Mouse (Mus musculus) frontal cortex, postnatal 10 days (tissue): ENCODE measurements at regions not wholly inside any gene's neighbourhood (a gene's known extent, or its start where the extent isn't known, plus 50 kb on each side); places are given as distances from the start of the nearest gene placed in this dataset.

Source experiments
- DNase-seq, 2 experiments: peaks; one replicate each; pipeline ENCODE4 v3.0.0; 2022; ENCODE audit warnings: low spot score in 2 of 2, mixed read lengths in 1 of 2

DNA sequence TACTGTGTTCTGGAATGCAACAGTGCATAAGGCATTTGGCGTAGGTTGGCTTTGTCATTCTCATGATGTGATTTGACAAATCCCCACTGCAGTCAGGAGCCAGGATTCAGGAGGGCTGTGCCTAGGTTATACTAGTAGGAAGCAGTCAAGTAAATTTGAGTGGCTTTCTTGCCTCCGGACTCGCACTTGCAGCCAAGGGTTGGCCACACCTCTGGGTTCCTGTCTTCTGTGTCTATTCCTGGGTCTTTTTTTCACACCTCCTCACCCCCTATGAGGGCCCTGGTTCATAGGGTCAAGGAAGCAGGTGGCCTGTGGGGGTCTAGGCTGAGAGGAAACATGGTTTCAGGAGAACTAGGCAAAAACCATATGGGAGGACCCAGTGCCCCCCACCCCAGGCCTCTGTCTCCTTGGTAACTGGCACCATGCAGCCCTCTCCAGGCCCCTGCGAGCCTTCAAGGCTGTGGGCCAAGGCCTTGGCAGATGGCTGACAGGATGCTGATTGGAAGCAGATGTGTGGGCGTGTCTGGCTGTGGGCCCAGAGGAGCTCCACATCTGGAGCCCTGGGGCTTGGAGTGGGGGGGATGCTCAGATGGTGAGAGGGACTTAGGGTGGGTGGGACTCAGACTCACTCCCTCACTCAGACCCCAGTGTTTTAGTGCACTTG is 195.7 kb downstream of the Rgs3 start:
- peak; percentile 33 to 38 for DNase-seq

DNA sequence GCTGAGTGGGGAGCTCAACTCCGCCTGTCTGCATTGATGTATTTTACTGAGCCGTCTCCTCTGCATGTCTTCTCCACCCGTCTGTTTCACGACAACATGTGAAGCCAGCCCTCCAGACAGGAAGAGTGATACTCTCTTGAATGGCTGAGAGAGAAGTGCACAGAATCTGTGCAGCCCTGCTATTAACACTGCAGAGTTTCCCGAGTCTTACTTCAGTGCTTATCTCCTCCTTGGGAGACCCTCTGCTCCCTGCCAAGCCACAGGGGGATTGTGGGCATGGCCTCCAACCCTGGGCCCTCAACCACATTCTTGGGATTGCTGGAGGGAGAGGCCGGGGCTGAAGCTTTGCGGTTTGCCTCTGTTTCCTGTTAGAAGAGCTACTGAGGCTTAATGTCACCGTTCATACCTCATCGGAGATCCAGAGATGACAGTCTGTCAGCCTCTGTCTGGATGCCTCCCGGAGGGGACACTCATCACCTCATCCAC is 197.1 kb downstream of the Rgs3 start:
- DNase-seq: no peak

DNA sequence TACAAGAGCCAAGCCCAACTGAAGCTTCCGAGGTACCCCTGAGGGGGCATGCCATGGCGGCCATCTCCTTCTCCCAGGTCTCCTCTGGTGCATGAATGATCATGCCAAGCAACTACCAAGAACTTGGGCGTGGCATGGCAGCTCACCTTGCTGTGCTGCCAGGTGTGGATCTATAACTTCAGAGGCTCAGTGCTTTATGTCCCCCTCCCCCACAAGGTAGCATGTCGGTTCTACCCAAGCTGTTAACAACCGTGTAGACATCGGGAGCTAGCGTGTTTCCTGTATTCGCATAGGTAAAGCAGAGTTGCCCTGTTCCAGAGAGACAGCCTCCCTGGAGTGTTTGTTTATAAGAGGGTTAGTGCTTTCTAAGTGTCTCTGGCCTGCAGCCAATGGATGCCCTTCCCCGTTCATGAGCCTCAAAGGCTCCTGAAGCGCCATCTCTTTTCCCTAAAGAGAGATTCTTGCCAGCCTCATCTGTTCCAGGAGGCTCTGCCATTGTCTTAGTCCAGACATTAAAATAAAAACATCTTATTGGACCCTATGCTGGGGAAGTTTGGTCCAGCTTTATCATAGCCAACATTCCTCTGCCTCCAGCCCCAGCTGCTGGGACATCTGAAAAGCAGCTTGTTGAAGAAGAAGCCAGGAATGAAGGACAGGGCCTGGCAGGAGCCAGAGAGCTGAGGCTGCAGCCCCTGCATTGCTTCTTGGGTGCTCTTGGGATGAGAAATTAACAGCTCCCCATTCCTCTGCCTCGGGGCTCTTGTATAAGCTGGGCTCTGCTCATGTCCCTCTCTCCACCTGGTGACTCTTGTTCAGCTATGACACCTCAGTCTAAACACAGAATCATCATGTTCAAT is 201.3 kb downstream of the Rgs3 start:
- no peak for DNase-seq

DNA sequence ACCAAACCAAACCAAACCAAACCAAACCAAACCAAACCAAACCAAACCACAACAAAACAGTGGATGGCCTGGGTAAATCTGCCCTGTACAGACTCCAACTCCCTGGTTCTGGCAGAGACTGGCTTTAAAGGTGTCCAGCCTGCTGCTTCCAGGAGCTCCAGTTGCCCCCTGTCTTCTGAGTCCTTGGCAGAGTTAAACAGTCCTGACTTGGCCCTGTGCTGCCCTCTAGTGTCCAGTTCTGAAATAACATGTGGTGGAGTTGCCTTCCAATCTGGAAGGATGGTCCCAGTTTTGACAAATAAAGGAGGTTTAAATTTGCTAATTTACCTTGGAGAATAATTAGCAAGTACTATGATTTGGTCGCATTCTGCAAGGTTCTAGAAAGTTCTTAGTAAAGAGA is 202.0 kb downstream of the Rgs3 start:
- peak; percentile 53 to 83 for DNase-seq

DNA sequence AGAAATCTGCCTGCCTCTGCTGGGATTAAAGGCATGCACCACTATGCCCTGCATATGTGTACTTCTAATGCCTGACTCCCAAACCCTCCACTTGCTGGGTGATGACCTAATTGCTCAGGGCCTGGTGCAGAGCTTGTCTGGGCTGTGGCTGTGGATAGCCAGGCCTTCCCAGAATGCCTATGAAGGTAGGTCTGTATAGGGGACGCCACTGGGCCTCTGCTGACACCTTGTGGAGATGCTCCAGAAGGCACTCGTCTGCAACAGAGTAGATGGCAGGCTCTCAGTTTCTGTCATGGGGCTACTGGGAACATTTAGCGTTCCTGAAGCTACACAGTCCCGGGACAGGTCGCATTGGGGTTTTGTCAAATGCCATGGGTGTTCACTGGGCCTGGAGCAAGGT is 201.4 kb upstream of the Zfp618 start:
- peak; percentile 48 to 83 for DNase-seq

DNA sequence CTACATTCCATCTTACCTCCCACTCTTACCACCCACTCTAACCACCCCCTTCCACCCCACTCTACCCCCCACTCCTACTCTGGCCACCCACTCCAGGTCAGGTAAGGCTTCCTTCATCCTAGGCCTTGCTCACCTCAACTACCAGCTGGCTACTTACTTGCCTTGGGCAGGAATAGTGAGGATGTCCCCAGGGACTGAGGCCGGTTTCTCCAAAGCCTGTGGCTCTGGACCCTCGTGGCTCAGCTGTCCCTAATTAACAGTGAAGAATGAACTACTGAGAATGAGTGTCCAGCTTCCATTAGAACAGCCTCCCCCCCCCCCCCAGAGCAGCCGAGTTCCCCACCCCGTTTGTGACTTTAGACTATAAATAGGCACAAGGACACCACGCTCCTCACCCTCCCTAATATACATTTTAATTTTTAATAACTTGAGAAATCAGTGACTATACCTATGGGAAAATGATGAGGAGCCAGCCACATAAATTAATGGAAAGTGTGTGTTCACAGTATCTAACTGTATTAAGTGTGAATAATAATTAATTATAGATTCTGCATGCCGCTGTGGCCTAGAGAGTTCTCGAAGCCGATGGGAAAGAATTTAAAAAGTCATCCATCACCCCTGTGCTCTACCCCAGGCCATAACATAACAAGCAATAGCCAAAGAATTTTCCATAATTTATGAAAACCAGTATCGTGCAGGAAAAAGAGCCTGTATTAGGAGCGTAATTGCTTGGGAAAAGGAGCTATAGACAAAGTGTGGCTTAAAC is 195.7 kb upstream of the Zfp618 start:
- DNase-seq: no peak

DNA sequence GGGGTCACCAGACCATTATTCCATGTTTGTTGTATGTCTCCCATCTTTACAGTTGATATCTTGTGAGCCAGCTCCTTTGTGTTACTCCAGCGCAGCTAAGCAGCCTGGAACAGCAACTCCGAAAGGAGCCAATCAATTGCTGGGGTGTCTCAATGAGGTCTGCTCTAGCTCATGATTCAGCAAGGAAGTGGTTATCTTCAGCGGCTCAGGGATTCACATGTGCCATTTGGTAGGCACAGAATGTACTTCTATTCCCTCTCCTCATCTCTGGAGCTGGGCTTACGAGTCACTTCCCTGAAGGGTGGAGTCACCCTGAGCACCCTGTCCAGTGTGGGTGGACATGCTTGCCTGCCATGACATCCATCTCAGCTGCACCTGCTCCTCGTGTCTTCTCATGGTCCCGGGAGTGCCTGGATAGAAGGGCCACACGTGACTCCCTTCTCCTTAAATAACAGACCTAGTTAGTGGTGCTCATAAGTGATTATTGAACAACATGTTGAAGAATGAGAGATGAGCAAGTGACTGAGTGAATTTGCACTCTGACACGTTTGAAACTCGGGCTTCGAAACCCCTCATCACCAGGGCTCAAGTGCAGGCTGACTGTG is 190.3 kb upstream of the Zfp618 start:
- DNase-seq: no peak

DNA sequence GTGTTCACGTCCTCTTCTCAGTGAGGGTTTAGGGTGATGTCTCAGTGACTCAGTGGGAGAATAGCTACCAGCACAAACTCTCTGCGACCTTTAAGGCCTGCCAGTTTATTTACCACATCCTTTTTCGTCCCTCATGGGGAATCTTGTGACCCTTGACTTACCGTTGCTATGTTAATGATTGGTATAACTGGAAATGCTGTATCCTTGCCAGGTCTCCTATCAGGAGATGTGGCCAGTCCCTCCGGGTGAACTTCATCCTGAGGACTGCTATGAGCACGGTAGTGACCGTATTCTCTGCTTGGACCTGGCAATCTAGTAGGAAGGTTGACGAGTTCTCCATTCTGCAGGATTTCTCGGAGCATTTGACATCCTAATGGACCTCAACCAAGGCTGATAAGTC is 188.5 kb upstream of the Zfp618 start:
- no peak for DNase-seq

DNA sequence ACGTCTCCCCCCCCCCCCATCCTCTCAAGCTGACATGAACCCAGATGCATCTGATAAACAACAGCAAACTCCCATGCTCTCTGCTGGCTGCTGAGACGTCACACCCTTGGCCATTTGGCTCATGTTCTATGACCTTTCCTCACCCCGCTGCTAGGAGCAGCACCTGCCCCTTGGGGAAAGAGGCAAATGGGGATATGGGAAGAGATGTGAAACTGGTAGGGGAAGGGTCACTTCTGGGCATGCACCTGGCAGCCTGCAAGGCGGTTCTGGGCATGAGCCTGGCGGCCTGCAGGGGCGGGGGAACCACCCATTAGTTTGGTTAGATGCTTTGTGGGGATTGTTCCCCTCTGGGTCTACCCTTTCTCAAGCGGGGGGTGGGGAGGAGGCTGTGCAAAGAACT is 187.9 kb upstream of the Zfp618 start:
- no peak for DNase-seq

DNA sequence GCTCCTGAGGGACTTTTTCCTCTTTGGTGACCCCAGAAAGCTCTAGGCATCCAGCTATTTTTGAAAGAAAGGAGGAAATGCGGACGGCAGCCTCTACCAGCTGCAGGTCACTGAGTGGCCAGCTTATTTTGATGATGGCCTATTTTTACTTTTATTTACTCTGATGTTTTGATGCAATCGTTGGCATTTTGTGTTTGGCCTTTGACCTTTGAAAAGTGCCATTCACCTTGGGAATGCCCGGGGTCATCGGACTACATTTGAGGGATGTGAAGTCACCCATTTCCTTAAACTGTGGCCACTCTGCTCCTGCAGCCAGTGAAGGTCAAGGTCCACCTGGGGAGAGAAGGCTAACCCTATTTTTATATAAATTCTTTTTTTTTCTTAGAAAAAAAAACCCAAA is 186.8 kb upstream of the Zfp618 start:
- no peak for DNase-seq

DNA sequence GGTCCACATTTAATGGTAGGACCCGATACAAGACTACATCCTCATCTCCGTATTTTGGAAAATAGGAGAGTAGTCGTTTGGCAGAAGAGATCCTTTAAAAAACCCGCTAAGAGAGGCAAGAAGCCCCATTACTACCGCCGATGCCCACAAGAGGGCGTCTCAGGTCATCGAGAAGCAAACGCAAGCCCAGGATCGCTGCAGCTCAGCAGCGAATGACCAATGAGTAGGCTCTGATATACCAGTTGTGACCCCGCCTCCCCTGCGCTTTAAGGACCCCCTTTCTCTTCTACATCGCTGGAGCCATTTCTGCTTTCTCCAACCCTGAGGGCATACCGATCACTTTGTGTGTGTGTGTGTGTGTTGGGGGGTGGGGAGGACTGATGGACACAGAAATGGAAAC is 185.0 kb upstream of the Zfp618 start:
- peak; percentile 67 to 88 for DNase-seq

DNA sequence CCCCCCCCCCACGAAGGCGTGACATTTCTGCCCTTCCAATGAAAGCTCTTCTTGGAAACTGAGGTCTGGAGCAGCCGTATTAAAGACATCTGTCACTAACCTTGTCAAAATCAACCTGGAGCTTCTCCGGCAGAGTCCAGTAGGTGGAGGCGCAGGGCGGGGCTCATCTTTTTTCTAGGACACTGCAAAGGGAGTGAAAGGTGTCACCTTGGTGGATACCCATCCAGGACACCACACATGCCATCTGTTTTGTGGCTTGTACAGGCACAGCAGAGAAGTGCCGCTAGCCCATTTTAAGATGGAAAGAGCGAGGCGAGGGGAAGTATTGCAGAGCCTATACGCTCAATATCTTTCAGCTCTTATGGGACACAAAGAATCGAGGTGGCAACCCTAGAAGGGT is 184.5 kb upstream of the Zfp618 start:
- no peak for DNase-seq

DNA sequence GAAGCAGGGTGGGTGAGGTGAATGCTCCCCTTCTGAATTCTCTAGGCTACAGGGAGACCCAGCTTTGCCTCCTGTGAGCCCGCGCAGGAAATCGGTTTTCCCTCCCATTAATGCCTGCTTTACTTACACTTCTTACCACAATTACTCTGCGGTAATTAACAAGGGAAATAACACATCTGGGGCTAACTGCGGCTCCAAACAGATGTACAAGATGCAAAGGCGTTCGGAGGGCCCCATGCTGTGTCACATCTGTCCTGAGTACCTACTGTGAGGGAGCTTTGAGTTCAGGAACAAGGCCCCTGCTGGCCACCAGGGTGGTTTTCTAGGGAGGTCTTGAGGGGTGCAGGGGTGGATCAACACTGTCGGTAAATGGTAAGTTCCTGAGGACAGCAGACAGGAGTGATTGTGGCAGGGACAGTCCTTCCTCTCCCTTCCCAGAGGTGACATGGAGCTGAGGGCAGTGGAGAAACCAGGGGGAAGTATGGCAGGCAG is 184.0 kb upstream of the Zfp618 start:
- no peak for DNase-seq

DNA sequence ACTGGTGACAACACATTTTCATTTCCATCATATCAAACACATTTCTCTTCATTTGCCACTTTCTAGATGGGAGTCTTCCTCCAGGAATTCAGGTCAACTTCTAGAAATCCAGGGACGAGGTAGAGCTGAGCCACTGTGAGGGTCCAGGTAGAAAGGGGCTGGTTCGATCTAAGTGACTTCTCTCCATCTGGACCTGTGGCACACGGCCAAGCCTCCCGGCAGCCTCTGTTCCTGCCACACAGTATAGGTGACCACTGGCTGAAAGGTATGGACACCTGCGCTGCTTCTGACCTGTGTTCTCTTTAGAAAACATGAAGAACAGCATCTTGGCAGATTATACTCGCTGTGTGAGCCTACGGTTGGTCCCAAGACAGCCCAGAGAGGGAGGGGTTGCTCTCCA is 179.7 kb upstream of the Zfp618 start:
- no peak for DNase-seq

DNA sequence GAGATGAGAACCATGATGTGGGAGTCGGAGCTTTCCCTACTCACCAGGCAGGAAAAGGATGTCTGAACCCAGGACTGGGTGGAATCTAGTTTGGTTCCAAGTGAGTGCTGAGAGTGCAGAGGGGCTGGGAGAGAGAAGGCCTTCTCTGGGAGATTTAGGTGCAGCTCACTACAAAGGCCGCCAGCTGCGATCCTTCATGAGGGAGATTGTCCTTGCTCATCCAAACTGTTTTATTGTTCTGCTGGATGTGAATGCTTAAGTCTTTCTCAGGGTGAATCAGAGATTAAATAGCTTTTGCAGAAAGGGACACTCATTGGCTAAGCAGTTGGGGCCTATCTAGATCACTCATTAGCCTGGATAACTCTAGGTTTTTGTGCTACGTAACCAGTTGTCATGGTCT is 175.7 kb upstream of the Zfp618 start:
- DNase-seq: no peak

DNA sequence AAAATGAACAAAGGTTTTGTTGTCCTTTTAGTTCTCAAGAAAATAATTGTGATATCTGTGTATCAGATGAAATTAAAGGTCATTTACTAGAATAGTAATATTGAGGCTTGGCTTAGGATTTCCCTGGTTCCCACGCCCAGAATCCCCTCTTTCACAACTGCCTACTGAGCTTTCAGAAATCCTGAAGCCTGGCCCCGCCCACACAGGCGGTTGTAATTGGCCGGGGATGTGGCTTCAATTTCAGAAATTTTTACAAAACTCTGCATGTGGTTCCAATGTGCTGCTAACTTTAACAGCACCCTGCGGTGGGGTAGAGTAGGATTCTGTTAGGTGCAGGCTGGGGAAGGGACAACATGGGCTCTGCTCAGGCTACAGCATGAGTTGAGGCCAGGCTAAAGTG is 171.8 kb upstream of the Zfp618 start:
- no peak for DNase-seq

DNA sequence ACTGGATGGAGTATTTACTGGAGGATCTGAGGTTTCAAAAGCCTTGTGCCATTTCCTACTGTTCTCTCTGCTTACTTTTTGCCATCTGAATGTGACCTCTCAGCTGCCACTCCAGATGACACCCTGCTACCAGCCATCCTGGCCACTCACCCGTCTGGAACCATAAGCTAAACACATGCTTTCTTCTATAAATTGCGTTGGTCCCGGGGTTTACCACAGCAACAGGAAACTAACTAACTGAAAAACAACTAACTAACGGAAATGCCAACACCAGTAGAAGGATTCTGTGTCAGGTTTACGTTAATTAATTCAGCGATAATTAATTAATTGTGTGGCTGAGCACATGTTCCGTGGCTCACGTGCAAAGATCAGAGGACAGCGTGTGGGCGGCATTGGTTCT is 169.8 kb upstream of the Zfp618 start:
- DNase-seq: no peak

DNA sequence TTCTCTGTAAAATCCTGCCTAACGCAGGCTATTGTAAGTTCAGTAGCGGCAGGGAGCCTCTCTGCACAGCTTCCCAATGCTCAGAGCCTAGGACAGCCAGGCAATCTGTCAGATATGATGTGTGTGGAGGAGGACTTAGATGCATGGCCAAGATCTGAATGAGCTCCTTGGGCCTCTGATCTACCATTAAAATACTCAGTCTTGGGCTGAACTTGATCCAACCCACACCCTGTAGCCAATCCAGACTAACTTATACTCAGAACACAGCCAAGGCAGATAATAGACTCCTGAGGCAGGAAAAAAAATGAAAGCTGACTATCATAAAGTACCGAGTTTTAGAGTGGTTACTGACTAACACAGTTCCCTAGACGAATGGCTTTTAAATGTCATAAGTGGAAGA is 165.4 kb upstream of the Zfp618 start:
- no peak for DNase-seq

DNA sequence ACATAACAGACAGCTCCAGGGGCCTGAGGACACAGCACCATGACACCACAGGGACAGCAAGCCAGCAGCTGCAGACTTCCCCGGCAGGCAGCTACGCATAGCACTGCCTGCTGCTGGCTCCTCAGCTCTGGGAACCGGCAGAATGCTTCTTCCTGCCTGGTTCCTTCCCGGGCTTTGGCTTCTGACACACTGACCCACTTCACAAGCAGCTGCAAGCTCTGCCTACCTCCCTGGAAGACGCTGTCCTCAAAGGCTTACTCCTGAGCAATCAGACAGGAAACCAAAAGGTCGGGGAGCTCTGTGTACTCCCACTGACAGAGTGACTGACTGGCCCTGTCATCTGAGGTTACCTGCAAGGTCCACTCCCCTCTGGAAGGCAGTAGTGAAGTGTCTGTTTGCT is 159.5 kb upstream of the Zfp618 start:
- no peak for DNase-seq

DNA sequence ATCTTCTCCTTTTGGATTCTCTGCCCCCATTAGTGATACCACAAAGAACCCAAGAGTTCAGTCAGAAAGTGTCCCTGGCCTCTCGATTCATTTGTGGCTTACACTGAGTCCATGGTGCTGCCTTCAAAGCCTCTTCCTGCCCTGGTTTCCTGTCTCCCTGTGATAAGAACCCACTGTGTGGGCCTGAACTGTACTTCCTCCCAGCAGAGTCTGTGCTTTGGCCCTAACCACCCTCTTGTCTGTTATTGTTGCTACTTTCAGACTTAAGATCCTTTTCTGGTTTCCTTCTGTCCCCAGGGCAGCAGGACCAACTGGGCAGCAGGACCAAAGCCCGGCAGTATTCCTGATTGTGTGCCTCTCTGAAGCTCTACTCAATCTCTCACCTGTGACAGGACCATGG is 158.6 kb upstream of the Zfp618 start:
- no peak for DNase-seq

DNA sequence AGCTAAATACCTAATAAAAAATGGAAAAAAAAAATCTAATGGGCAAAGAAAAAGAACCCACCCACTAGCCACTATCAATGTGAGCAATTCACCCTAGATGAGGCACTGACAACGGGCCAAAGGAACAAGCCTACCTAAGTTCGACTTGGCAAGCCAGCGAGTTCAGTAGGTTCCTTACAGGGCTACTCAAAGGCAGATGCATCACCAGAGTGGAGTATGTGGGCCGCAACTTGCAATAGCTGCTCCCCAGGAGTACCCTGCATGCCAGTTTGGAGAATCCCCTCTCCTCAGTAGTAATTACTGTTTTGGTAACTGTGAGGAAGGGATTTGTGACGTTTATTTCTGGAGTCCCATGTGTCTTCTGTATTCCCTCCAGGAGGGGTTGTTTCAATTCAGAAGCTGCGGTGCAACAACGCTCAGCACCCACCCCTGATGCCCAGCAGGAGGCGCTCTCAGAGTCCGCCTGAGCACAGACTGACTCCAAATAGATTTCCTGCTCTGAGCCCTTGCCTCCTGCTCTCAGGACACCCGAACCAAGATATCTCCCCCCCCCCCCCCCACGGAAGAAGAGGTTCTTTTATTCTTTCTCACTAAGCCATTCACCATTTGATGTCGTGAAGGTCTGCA is 157.3 kb upstream of the Zfp618 start:
- DNase-seq: no peak

DNA sequence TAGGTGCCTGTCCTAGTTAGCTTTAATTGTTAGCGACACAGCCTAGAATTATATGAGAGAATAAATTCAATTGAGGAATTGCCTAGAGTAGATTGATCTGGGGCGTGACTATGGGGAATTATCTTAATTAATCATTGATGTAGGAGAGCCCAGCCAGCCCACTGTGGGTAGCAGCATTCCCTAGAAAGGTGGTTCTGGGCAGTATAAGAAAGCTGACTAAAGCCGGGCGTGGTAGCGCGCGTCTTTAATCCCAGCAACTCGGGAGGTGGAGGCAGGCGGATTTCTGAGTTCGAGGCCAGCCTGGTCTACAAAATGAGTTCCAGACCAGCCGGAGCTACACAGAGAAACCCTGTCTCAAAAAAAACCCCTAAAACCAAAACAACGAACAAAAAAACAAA is 156.8 kb upstream of the Zfp618 start:
- DNase-seq: no peak
